Mouse (Mus musculus) testis, postnatal 14 days (tissue): Measurements from ENCODE around the gene Msi1.

ENCODE experiments used
- DNase-seq: peaks from one replicate; pipeline ENCODE4 v3.0.0; 2021; ENCODE audit warnings: low spot score

Msi1 gene

GRCm38 (mm10) chr5:115429359-115430186 is at the start of gene Msi1:
Gene Msi1, plus strand, starts transcription at chr5:115429599.
- DNase-seq: no peak

- no peak for DNase-seq
Observed at GRCm38 (mm10) chr5:115391935-115392334, 37.5 kb upstream of the Msi1 start.

- DNase-seq: no peak
Observed at GRCm38 (mm10) chr5:115392969-115393368, 36.4 kb upstream of the Msi1 start.

GRCm38 (mm10) chr5:115394223-115394622 is 35.2 kb upstream of the Msi1 start:
- no peak for DNase-seq

- no peak for DNase-seq
Observed at GRCm38 (mm10) chr5:115394836-115395235, 34.6 kb upstream of the Msi1 start.

GRCm38 (mm10) chr5:115396654-115397053 is 32.7 kb upstream of the Msi1 start:
- DNase-seq: no peak

- DNase-seq: peak; percentile 31
Observed at GRCm38 (mm10) chr5:115397839-115398780, 31.3 kb upstream of the Msi1 start.

- DNase-seq: no peak
Observed at GRCm38 (mm10) chr5:115402063-115402462, 27.3 kb upstream of the Msi1 start.

GRCm38 (mm10) chr5:115403436-115404140 is 25.8 kb upstream of the Msi1 start:
- no peak for DNase-seq

- no peak for DNase-seq
Observed at GRCm38 (mm10) chr5:115404241-115404794, 25.1 kb upstream of the Msi1 start.

- no peak for DNase-seq
Observed at GRCm38 (mm10) chr5:115405205-115405604, 24.2 kb upstream of the Msi1 start.

GRCm38 (mm10) chr5:115408110-115408509 is 21.3 kb upstream of the Msi1 start:
- peak; percentile 33 for DNase-seq

GRCm38 (mm10) chr5:115415111-115416085 is 14.0 kb upstream of the Msi1 start:
- peak; percentile 26 for DNase-seq

- DNase-seq: no peak
Observed at GRCm38 (mm10) chr5:115428831-115429358, 504 bp upstream of the Msi1 start.

- no peak for DNase-seq
Observed at GRCm38 (mm10) chr5:115430187-115430960, 975 bp downstream of the Msi1 start.

GRCm38 (mm10) chr5:115431061-115431897 is 1.9 kb downstream of the Msi1 start:
- peak; percentile 80 for DNase-seq

GRCm38 (mm10) chr5:115431898-115432259 is 2.5 kb downstream of the Msi1 start:
- no peak for DNase-seq

GRCm38 (mm10) chr5:115432395-115432794 is 3.0 kb downstream of the Msi1 start:
- no peak for DNase-seq

- no peak for DNase-seq
Observed at GRCm38 (mm10) chr5:115433191-115433590, 3.8 kb downstream of the Msi1 start.
